Mouse (Mus musculus): ENCODE results near the gene Shisa8.

Shisa8 gene

DNA sequence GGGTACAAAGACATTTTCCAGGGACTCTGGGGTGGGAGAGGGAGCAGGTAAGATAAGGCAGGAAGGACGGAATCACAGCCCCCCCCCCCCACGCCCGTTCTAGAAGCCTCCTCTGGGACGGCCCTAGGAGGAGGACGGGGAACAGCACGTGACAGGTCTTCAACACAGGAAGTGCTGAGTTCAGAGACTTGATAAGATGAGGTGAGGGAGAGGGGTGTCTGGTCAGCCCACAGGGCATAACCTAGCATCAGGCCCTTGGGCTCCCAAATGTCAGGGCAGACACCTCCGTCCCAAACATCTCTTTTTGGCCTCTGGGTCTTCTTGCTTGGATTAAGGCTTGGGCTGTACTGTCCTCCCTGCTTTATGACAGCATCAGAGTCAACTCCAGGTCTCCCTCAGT, 10.6 kb upstream of the Shisa8 start:
- DNase-seq (ENCODE audit: low read depth, low spot score), result no peak

DNA sequence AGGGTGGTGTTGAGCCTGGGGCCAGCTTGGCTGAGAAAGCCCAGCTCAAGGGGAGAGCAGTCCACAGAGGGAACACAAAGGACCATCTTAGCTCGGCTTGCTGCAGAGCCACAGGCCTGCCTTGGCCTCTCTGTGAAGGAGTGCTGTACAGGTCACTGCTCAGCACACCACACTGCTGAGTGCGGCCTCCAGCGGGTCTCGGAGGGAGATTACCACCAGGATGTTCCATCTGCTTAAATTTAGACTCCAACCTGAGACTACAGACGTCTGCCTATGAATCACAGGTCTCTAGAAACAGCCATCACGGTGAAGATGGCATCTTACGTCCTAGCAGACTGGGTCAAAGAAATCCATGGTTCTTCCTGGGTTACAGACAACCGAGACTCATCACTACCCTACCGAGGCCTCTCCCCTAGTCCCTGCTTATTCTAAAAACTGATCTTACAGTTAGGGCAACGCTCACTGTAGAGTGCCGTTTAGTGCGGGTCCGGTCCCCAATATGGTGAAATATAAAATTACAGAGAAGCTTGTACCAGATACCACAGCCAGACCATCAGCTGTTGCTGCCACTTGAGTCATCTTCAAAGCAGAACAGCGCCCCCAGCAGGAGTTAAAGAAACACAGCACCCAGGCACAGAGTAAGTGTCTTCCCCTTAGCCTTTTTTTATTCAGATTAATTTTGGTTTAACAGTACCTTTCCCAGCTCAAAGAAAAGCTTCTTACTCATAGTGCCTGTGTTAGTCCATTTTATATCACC, 8.7 kb upstream of the Shisa8 start:
- no peak for DNase-seq (ENCODE audit: low read depth, low spot score)

DNA sequence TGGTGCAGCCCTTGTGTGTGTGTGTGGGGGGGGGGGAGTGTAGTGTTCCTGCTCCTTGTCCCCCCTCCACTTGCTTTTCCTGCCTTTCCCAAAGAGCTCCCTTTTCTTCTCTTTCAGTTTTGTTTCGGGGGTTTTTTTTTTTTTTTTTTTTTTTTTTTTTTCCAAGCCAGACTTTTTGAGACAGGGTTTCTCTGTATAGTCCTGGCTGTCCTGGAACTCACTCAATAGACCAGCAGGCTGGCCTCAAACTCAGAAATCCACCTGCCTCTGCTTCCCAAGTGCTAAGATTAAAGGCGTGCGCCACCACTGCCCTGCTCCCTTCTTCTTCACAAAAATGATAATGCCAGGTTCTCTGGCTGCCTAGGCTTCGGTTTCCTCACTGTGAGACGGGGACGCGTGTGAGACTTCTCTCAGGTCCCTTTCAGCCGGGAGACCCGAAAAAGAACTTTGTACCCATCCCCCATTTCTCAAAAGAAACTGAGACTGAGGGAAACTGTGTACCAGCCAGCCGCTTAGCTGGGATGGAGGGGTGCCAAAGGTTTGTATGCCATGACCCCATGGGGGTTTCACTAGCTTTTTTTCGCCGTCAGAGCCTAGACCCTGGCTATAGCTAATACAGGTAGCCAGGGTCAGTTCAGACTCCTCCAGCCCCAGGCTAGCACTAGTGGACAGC, 7.5 kb upstream of the Shisa8 start:
- DNase-seq (ENCODE audit: low read depth, low spot score), result no peak

DNA sequence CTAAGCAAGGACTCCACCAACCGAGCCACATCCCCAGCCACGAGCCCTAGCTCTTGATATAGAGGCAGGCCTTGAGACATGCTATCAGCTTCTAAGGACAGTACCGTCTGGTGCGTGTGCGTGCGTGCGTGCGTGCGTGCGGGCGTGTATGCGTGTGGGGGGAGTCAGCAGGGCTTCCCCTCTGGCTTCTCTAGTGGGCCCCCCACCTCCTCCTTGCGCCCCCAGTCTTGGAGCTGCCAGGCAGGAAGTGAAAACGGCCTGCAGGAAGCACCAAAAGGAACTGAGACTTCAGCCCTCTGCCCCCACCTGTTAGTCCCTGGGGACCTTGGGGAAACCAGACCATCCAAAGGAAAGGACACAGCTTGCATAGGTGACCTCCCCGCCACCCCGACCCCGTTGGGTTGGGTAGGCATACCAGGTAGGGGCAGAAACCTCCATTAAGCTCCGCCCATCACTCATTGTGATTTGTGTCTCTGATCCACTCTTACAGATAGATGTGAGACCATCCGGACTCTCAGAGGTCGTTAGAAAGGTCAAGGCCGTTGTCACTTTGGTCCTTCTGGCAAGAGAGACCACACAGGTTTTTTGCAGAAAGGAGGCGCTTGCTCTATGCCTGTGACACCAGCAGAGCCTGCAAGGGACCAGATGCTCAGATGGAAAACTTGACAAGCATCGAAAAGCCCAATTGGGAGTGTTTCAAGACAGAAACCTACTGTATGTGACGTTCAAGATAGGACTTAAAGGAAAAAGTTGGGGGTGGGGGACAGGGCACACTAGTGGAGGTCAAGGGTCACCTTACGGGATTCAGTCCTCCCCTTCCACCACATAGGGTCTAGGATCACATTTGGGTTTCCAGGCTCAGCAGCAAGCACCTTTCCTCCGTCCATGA, 6.4 kb upstream of the Shisa8 start:
- no peak for DNase-seq (ENCODE audit: low read depth, low spot score)

DNA sequence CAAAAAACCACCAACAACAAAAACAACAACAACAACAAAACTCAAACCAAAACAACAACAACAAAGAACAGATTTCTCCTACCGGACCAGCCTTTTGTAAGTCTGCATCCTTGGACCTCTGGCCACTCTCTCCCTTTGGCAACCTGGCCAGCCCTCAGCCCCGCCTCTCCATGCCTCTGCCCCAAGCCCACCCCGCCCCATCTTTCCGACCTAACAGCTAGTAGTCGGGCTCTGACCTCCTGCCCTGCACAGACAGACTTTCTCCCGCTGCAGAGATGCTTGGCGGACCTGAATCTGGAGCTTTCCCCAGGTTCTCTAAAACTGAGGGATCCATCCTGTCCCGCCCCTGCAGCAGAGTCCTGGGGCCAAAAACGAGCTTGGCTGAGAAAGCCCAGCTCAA, 5.4 kb upstream of the Shisa8 start:
- no peak for DNase-seq (ENCODE audit: low read depth, low spot score)

DNA sequence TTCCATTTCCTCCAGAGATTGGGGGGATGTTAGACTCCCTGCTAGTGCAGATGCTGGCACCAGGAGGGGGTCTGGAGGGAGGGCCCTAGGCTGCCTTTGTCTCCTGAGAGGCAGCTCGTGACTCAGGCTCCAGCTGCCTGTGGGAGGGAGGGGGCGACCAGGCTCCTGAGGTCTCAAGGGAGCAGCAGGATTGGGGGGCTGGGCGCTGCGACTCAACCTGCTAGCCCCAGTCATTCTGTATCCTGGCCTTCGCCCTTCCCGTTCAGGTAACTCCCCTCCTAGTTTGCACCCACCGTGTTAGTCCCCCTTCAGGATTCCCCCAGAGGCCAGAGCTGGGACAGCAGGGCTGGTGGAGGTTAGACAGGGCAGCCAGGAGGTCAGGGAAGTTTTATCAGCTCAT, 4.4 kb upstream of the Shisa8 start:
- no peak for DNase-seq (ENCODE audit: low read depth, low spot score)

DNA sequence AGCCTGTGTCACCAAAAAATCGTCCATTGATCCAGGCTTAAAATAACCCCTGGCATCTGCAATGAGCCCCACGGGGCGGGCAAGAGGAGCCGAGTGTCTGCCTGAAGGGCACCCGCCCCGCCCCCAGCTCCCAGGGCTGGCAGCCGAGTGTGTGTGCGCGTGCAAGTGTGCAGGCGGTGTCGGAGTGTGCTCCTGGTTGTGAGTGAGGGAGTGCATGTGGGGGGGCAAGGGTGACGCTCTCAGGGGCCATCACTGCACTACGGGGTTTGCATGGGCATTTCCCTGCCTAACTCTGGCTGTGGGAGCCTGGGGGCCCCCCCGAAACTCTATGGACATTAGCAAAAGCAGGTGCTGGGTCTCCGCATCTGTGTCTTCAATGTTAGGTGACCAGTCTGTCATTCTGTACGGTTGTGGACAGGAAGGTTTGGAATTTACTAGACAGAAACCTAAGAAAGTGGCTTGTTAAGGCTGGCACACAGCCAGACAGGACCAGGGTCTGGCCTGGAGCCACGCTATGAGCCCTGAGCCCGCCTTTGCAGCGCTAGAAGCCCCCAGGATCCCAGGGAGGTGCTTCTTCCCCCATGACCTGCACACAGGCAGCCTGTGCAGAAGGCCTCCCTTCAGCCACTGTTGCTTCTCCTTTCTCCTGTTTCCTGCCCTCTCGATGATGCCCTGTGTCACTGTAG, 3.7 kb upstream of the Shisa8 start:
- DNase-seq (ENCODE audit: low read depth, low spot score), result no peak

DNA sequence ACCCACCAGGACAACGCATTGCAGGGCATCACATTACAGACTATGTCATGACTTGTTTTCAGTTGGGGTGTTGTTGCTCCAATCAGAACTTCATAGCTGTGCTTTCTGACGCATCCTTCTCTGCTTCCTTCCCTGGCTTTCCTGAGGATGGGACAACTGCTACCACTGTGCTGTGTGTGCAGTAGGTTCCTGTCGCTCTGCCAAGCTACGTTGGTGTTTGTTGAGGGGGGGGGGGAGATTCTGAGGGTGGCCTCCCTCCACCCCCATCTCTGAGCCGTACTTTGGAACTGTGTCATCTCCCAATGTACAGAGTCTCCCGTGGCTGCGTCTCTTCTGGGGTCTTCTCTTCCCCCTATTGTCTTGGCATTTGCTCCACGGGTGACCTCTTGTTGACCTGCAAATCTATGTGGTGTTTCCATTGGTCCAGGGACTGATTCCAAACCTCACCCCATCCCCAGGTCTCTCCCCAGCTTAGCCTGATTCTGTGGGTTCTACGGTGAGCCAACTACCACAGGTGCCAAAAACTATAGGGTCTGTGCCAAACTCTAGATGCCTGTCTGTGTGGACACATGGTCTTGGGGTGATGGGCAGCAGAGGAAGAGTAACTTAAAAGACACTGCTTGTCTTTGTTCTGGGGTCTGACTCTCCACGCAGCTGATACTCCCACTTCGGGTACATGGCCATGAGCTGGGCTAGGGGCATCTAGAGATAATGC, 2.9 kb upstream of the Shisa8 start:
- no peak for DNase-seq (ENCODE audit: low read depth, low spot score)

DNA sequence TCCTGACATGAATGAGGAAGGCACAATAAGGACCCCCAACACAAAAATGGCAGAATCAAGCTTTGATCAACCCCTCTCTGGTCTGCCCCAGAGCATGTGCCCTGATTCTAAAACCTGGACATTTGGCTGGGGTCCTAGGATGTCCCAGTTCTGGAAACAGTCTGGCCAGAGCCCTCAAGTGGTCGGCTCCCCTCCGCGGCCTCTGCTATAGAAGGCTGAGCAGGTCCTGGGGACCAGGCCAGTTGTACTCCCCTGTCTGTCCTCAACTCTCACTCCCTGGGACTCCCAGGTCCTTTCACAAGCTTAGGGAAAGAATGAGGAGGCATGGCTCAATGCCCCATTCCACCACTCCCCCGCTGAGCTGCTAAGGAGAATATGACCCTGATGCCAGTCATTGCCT, 607 bp upstream of the Shisa8 start:
- no peak for DNase-seq (ENCODE audit: low read depth, low spot score)

DNA sequence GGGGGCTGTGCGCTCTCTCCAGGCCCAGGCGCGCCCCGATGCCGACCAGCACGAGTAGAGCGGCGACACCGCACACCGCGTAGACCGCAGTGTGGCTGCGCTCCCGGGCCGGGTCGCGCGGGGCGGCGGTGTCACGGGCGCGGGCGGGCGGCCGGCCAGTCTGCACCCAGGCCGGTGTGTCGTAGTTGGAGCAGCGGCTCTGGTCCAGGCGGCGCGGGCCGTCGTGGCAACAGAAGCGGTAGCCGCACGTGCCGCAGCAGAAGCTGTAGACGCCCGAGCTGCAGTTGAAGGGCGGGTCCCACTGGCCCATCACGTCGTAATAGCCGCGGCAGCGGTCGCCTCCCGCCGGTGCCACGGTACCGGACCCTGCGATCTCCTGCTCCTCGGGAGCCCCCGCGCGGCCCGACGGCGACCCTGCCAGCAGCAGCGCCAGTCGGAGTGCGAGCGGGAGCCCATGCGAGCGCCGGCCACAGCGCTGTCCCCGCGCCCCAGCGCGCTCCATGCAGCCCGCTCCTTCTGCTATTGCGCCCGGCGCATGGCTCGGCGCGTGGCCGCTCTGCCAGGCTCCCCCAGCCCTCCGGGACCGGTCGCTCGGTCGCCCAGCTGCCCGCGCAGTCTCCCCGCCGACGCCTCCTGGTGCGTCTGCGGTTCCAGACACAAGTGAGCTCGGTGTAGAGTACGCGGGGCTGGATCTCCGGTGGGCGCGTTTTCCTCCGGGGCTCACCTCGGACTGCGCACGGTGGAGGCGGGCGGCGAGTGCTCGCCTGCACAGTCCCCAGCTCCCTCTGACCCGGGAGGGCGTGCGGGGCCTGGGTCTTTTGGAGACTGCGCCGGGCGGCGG, 484 bp downstream of the Shisa8 start:
- no peak for DNase-seq (ENCODE audit: low read depth, low spot score)

DNA sequence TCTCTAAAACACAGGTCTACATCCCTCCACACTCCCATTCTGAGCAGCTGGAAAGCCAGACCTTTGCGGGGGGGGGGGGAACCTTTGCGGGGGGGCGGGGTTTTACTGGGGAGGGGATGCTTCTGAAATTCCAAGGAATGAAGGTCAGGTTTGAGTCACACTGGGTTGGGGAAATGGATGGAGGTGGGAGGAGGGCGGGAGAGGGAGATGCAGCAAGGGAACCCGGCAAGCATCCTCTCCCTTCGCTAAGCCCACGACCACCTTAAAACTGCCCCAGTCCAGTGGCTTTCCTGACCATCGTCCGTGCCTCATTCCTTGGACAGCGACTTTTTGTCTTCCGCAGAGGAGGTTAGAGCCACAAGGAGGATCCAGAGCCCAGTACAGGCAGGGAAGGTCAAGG, 1.3 kb downstream of the Shisa8 start:
- DNase-seq (ENCODE audit: low read depth, low spot score), result no peak

DNA sequence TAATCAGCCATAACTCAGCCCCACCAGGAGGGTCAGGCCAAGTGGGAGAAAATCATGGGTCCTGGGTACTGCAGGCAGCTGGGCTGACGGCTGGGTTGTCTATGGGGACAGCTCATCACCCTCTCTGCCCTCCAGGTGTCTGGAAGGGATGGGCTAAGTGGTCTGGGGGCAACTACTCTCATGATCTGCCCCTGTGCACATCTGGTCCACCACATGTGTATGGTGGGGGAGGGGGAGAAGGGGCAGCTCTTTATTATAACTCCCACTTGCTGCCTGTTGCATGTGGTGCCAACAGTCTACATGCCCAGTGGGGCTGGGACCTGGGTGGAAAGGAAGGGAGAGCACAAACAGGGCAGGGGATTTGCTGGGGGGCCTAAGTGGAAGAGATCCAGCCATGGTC, 1.8 kb downstream of the Shisa8 start:
- DNase-seq (ENCODE audit: low read depth, low spot score), result no peak

DNA sequence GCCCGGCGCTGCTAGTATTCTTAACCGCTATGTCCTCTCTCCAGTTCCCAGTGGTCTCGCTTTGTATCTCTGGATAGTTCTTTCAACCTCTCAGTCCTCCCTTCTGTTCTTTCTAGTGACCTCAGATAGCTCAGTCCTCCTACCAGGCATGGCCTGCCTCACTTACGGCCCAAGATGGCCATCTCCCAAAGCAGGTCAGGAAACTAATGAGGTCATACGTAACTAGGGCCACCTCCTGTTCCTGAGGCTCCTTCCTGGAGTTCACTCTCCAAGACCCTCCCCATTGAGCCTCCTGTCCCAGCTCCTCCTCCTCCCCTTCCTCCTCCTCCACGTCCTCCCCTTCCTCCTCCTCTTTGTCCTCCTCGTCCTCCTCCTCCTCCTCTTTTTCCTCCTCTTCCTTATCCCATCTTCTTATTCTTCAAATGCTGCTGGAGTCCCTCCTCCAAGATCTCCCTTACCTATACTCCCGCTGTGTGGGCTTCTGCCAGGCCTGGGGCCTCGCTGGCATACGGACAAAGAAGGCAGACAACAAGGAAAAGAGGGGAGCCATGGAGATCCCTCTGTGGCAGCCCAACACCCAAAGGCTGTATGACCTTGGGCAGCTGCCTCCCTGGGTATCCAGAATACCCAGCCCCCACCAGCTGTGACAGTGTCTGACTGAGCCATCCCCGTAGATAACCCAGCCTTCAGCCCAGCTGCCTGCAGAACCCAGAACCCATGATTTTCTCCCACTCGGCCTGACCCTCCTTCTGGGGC, 3.1 kb downstream of the Shisa8 start:
- no peak for DNase-seq (ENCODE audit: low read depth, low spot score)

DNA sequence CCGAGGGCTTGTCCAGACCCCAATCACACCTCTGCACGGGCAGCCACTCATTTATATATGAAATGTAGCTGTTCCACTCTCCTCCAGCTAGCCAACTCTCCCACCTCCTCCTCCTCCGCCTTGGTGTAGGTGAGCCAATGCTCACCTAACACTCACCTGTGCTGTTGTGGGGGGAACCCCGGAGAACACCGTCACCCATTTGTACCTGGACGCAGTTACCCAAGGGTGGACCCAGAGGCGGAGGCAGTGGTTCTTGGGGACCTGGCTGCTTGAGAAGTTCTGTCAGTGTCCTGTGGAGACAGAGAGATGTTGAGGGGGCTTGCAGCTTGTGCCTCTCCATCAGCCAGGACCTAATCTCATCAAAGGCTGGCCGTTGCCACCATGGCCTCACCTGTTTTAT, 4.3 kb downstream of the Shisa8 start:
- DNase-seq (ENCODE audit: low read depth, low spot score), result no peak

DNA sequence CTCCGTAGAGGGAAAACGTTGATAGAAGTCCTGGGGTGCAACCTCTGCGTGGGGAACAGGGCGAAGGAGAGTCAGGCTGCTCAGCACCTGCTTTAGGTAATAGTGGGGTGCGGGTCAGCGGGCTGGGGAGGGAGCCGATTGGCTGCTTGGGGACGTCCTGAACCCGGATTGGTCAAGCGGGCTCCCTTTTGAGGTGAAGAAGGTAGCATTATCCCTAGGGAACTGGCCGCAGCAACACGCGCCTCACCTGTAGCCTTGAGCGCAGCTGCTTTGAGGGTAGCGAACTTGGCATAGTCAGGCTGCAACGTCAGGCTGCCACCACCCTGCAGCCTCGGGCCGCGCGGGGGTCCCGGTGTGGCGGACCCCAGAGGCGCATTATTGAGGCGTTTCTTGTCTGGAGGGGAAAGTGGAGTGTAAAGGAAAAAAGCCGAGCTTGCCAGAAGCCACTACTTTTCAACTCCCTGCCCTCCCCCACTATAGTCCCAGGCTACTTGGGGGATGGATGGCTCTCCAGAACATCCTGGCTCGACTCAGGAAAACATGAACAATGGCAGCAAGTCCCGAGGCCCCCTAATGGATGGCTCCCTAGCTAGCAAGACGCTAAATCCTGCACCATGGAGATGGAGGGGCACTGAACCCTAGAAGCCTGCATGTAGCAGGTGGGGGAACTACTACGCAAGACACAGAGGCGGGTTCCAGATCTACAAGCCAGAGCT, 5.0 kb downstream of the Shisa8 start:
- DNase-seq (ENCODE audit: low read depth, low spot score), result no peak

DNA sequence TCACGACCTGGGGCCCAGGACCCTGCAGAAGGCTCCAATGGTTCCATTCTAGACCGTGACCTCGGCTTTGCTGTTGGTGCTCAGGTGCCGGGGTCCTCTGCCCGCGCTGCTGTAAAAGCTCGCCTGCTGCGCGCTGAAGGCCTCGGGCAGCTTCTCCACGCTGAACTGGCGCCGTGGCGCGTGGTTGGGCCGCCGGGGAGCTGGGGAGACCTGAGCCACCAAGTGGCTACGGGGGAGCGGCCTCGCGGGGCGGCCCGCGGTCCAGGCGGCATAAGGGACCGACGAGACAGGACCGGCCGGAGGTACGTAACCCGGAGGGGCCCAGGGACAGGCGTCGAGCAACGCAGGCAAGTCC, 5.5 kb downstream of the Shisa8 start:
- DNase-seq (ENCODE audit: low read depth, low spot score), result no peak

DNA sequence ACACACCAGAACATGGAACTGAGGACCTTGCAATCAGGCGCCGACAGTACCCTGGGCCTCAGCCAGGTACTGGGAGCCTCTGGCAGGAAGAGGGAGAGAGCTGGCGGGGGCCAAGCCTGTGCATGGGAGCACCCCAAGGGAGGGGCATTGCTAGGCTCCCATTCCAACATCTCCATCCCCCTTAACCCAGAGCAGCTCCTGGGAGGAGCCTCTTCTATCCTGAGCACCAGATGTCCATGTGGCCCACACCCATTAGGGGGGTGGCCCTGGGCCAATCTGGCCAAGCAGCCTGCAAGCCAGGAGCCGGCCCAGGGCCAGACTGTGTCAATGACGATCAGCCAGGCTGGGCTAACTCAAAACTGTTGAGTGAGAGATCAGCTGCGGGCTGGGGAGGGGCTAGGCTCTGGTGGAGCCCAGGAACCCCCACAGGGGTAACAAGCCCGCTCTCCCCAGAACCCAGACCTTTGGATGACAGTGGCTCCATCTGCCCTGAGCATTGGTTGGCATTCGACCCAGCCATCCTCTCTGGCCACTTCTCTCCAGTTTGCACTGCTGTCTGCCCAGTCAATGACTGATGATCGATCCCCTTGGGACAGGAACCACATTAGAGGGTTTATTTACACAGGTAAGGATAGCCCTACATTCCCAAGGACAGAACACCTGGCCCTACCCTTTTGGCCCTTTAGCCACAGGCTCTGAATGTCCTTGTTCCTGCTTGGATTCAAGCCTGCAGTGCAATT, 6.1 kb downstream of the Shisa8 start:
- DNase-seq (ENCODE audit: low read depth, low spot score), result no peak

DNA sequence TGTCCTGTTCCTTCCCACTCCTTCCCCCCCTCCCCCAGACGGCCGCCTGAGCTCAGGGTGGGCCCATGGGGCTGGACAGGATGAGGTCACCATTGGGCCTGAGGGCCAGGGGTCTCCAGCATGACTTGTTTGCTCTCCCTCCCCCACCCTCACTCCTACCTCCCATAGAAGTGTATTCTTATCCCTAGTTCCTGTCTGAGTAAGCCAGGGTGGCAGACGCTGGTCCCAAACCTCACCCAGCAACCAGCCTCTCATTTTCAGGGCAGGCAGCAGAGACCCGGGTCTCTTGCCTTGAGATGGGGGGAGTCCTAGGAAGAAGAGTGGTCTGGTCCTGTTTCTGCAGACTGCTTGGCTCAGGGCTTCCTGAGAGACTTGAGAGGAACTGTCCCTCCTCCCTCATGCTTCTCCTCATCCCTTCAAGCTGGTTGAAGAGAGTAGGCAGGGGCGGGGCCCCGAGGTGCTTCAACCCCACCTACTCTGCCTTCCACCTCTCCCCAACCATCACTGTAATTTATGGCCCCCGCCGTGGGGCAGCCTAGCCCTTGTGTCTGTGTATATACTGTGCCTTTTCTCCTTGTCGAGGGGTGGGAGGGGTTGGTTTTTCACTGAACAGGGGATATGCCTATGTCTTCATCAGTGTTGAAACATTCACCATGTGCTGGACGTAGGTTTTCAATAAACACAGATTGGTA, 7.8 kb downstream of the Shisa8 start:
- DNase-seq (ENCODE audit: low read depth, low spot score), result no peak

Measured in CD4-positive helper T cell, adult 2 months (primary cell).